Mouse (Mus musculus) lung, postnatal 4 days (tissue): Measurements from ENCODE around the gene Clec5a.
"Not testable (repeated sequence)": the region's sequence is repeated elsewhere in the genome, so short reads cannot be mapped to it uniquely, and the experiment has no call there.

Experiments
- DNase-seq, 2 experiments: peaks; one replicate each; pipeline ENCODE4 v3.0.0; 2021

Clec5a gene

GRCm38 (mm10) chr6:40585645-40586044, at the start of gene Clec5a:
Clec5a (minus strand) TSS chr6:40585821.
- no peak for DNase-seq

GRCm38 (mm10) chr6:40634640-40635071, 49.0 kb upstream of the Clec5a start:
- DNase-seq, result no peak

- DNase-seq, result no peak
Measured at GRCm38 (mm10) chr6:40628406-40629000, 42.9 kb upstream of the Clec5a start, which contains the start of gene Mgam. Mgam (plus strand) TSS chr6:40628831.

GRCm38 (mm10) chr6:40626111-40626510, 40.5 kb upstream of the Clec5a start:
- no peak for DNase-seq

- DNase-seq, result peak in 1 of 2 experiments; percentile 48
Measured at GRCm38 (mm10) chr6:40617965-40618364, 32.3 kb upstream of the Clec5a start.

- DNase-seq, result no peak
Measured at GRCm38 (mm10) chr6:40613260-40613852, 27.7 kb upstream of the Clec5a start, which contains the start of gene Tas2r138. Tas2r138 (minus strand) TSS chr6:40613310.

GRCm38 (mm10) chr6:40610244-40610643, 24.6 kb upstream of the Clec5a start:
- no peak for DNase-seq

GRCm38 (mm10) chr6:40607431-40607830, 21.8 kb upstream of the Clec5a start:
- DNase-seq, result no peak

- DNase-seq, result not testable (repeated sequence)
Measured at GRCm38 (mm10) chr6:40598546-40598945, 12.9 kb upstream of the Clec5a start.

- DNase-seq, result no peak
Measured at GRCm38 (mm10) chr6:40594804-40595550, 9.4 kb upstream of the Clec5a start.

GRCm38 (mm10) chr6:40588346-40588745, 2.7 kb upstream of the Clec5a start:
- DNase-seq, result no peak

GRCm38 (mm10) chr6:40584336-40584735, 1.3 kb downstream of the Clec5a start:
- DNase-seq, result no peak

- no peak for DNase-seq
Measured at GRCm38 (mm10) chr6:40576305-40576704, 9.3 kb downstream of the Clec5a start.

- DNase-seq, result no peak
Measured at GRCm38 (mm10) chr6:40573618-40574017, 12.0 kb downstream of the Clec5a start.

- DNase-seq, result no peak
Measured at GRCm38 (mm10) chr6:40569187-40569586, 16.4 kb downstream of the Clec5a start, which contains the start of gene Olfr460. Olfr460 (plus strand) TSS chr6:40569487.

GRCm38 (mm10) chr6:40554950-40555349, 30.7 kb downstream of the Clec5a start, which contains the start of gene Olfr461:
Olfr461 (minus strand) TSS chr6:40555050.
- DNase-seq, result no peak

- DNase-seq, result no peak
Measured at GRCm38 (mm10) chr6:40544690-40545089, 40.9 kb downstream of the Clec5a start.
